Mouse (Mus musculus) MN1 (cell line): Measurements from ENCODE around the gene Prkaa2.
A peak's percentile ranks its signal among the peaks of the same experiment; 100 is the strongest.

ENCODE experiments used
- DNase-seq: peaks from one replicate; pipeline ENCODE4 v3.0.0-alpha.2; 2016; ENCODE audit warnings: low spot score

Prkaa2 gene

GRCm38 (mm10) chr4:105109199-105109989 is at the start of gene Prkaa2:
Gene Prkaa2, minus strand, starts transcription at chr4:105109890.
- no peak for DNase-seq

GRCm38 (mm10) chr4:105159531-105159870 is 49.8 kb upstream of the Prkaa2 start:
- no peak for DNase-seq

GRCm38 (mm10) chr4:105158651-105159530 is 49.2 kb upstream of the Prkaa2 start:
- no peak for DNase-seq

GRCm38 (mm10) chr4:105158169-105158555 is 48.5 kb upstream of the Prkaa2 start:
- no peak for DNase-seq

- no peak for DNase-seq
Observed at GRCm38 (mm10) chr4:105157276-105158168, 47.8 kb upstream of the Prkaa2 start, which contains the start of gene Plpp3. Gene Plpp3, plus strand, starts transcription at chr4:105157347.

GRCm38 (mm10) chr4:105156955-105157275 is 47.2 kb upstream of the Prkaa2 start:
- DNase-seq: no peak

GRCm38 (mm10) chr4:105156281-105156680 is 46.6 kb upstream of the Prkaa2 start:
- no peak for DNase-seq

- no peak for DNase-seq
Observed at GRCm38 (mm10) chr4:105153227-105153626, 43.5 kb upstream of the Prkaa2 start.

- peak; percentile 22 for DNase-seq
Observed at GRCm38 (mm10) chr4:105151911-105152690, 42.4 kb upstream of the Prkaa2 start.

GRCm38 (mm10) chr4:105149492-105149891 is 39.8 kb upstream of the Prkaa2 start:
- no peak for DNase-seq

- DNase-seq: no peak
Observed at GRCm38 (mm10) chr4:105133350-105134050, 23.8 kb upstream of the Prkaa2 start.

GRCm38 (mm10) chr4:105131756-105132314 is 22.1 kb upstream of the Prkaa2 start:
- DNase-seq: no peak

GRCm38 (mm10) chr4:105129212-105129611 is 19.5 kb upstream of the Prkaa2 start:
- DNase-seq: no peak

- no peak for DNase-seq
Observed at GRCm38 (mm10) chr4:105122429-105122828, 12.7 kb upstream of the Prkaa2 start.

GRCm38 (mm10) chr4:105121081-105121480 is 11.4 kb upstream of the Prkaa2 start:
- no peak for DNase-seq

- DNase-seq: no peak
Observed at GRCm38 (mm10) chr4:105113468-105113867, 3.8 kb upstream of the Prkaa2 start.

- DNase-seq: no peak
Observed at GRCm38 (mm10) chr4:105113042-105113441, 3.4 kb upstream of the Prkaa2 start.

GRCm38 (mm10) chr4:105111770-105112169 is 2.1 kb upstream of the Prkaa2 start:
- DNase-seq: no peak

GRCm38 (mm10) chr4:105110684-105111035 is 970 bp upstream of the Prkaa2 start:
- DNase-seq: no peak

GRCm38 (mm10) chr4:105109990-105110683 is 447 bp upstream of the Prkaa2 start:
- DNase-seq: no peak
